In the genomic region with DNA sequence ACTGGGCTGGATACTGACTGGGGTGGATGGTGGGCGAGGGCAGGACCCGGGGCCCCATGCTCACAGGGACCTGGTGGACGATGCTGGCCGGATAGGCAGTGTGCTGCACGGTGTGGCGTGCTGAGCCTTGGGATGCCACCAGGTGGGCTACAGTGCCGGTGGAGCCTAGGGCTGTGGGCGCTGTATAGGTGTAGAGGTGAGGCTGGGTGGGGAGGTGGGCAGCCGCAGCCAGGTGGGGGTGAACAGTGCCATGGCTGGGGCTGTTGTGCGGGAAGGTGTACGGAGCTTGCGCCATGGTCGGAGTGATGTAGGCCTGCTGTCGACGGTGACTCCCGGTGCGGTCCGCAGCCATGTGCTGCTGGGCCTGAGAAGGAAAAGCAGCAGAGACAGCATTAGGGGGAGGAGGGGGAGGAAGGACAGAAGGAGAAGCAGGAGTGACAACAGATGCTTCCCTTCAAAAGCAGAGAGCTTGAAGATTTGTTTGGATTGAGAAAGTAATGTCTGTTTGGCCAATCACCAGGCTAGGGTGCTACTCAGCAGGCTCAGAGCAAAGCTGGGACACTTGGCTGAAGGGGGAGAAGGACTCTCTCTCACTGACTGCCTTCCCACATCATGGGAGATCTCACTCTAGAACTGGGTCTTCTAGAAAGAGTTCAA, we compare ENCODE assay signal across 15 mouse cellular contexts. TPM values are rescaled to one million over a fixed set of nuclear protein-coding genes. Genes with fewer than 3 reads are reported as not detected.
DNase-seq lines count a peak whose midpoint lies in the region; ATAC-seq lines count a peak whose summit lies in the region.
"Had no signal": no experiment of that assay in that cellular context is flagged by ENCODE, and none has a peak within 500 bp of the region (broad histone marks: within the 10 kb centered on the region; RNA-seq: fewer than 3 reads in every experiment).

No protein-coding gene starts in this region.

- ATAC-seq in lung, embryonic 15.5 days (ENCODE audit: borderline replicate concordance, extremely low read depth, low FRiP score, low TSS enrichment), result peak; percentile 73; the same call in 1 of the 2 replicates
- ATAC-seq in forebrain, embryonic 14.5 days, result peak; percentile 18; the same call in 1 of the 2 replicates
- no peak for ATAC-seq in inflammation-experienced regulatory T-cells, adult 6 months
- ATAC-seq in granulocyte monocyte progenitor cell, adult 5-6 weeks (replicated peaks; ENCODE audit: poor library complexity, severe bottlenecking), result no peak
- ATAC-seq: hindbrain, embryonic 16.5 days had no signal

- H3K4me2 ChIP-seq in lung, embryonic 15.5 days, result no peak overlapping the region
- no peak overlapping the region for H3K4me2 ChIP-seq in forebrain, embryonic 14.5 days (ENCODE audit: low read length)
- H3K4me2 ChIP-seq: heart, embryonic 11.5 days; liver, embryonic 13.5 days had no signal

- peak overlapping the region; percentile 42 for H3K27ac ChIP-seq in lung, embryonic 15.5 days
- no peak overlapping the region for H3K27ac ChIP-seq in forebrain, embryonic 14.5 days (ENCODE audit: low read depth, low read length)
- H3K27ac ChIP-seq: left cerebral cortex, adult 2 months; liver, embryonic 13.5 days had no signal

- no peak overlapping the region for H3K4me3 ChIP-seq in lung, embryonic 15.5 days
- H3K4me3 ChIP-seq in forebrain, embryonic 14.5 days (ENCODE audit: low read depth, low read length), result no peak overlapping the region
- H3K4me3 ChIP-seq: left cerebral cortex, adult 2 months; liver, embryonic 13.5 days had no signal

- peaks cover 55% of the 10 kb centered on the region for H3K36me3 ChIP-seq in lung, embryonic 15.5 days
- peaks cover 84% of the 10 kb centered on the region for H3K36me3 ChIP-seq in forebrain, embryonic 14.5 days (ENCODE audit: control insufficient read depth, insufficient read depth, low read length)

- peaks cover 13% of the 10 kb centered on the region for H3K4me1 ChIP-seq in lung, embryonic 15.5 days
- no peaks in the 10 kb centered on the region for H3K4me1 ChIP-seq in forebrain, embryonic 14.5 days (ENCODE audit: control insufficient read depth, insufficient read depth, low read length)
- H3K4me1 ChIP-seq: liver, embryonic 13.5 days had no signal

- DNase-seq in heart, adult 11 months, result peak; percentile 90
- DNase-seq in heart, postnatal 25 days (ENCODE audit: low spot score), result no peak
- DNase-seq in lung, adult 18-20 months, result no peak
- DNase-seq in forebrain, embryonic 14.5 days (ENCODE audit: low spot score), result peak; percentile 25
- peak; percentile 53 for DNase-seq in lung, postnatal 36 days
- DNase-seq: adrenal gland, postnatal 14 days; cerebellum, adult 18-20 months; liver, embryonic 13.5 days; thymus, postnatal 36 days had no signal

- 79% methylated on average over 18 of the region's 18 CpGs for WGBS in lung, embryonic 15.5 days
- WGBS in forebrain, embryonic 14.5 days, result 95% methylated on average over 18 of the region's 18 CpGs

- no peaks in the 10 kb centered on the region for H3K27me3 ChIP-seq in lung, embryonic 15.5 days
- H3K27me3 ChIP-seq in forebrain, embryonic 14.5 days (replicated peaks; ENCODE audit: control insufficient read depth, insufficient read depth, low read length), result no peaks in the 10 kb centered on the region
- H3K27me3 ChIP-seq: liver, embryonic 13.5 days had no signal

- no peaks in the 10 kb centered on the region for H3K9me3 ChIP-seq in lung, embryonic 15.5 days
- H3K9me3 ChIP-seq in forebrain, embryonic 14.5 days (replicated peaks; ENCODE audit: control insufficient read depth, low read length), result no peaks in the 10 kb centered on the region
- H3K9me3 ChIP-seq: liver, embryonic 13.5 days had no signal

- intact Hi-C loops in heart, postnatal 25 days (cut with DNase I), result loop anchor here (5.0 kb wide), 2 partner anchors 101 to 206 kb away; no protein-coding TSS in a partner anchor

- no peak overlapping the region for H3K9ac ChIP-seq in lung, embryonic 15.5 days
- H3K9ac ChIP-seq in forebrain, embryonic 14.5 days (ENCODE audit: low read length), result no peak overlapping the region
- H3K9ac ChIP-seq: liver, embryonic 13.5 days had no signal

RNA-seq across cellular contexts. Expression of a gene that starts 35.5 kb away (rescaled TPM):
- total RNA-seq in heart, postnatal 25 days (2021), result 1 to 10 TPM; 1.6 to 1.7 TPM
- 1.0 and 1.4 TPM in 2 replicates for polyA plus RNA-seq in lung, embryonic 15.5 days (2015; fragmentation: Nextera tagmentation; extraction: Ambion mirVana)
- polyA plus RNA-seq in forebrain, embryonic 14.5 days (2014; fragmentation: Nextera tagmentation; extraction: Ambion mirVana), result 8.8 and 9.3 TPM in 2 replicates
- polyA plus RNA-seq in inflammation-experienced regulatory T-cells, adult 6 months (2017; shearing (Covaris generic)), result under 1 TPM in 1 of 3 experiments, not detected in 2; 0.25 TPM
- total RNA-seq in granulocyte monocyte progenitor cell, adult 5-6 weeks (2014; fragmentation: Nextera tagmentation), result 0.45 TPM in 1 of 2 replicates, not detected in the other
- total RNA-seq in granulocyte monocyte progenitor cell, adult 5-6 weeks (2017), result not detected in 2 replicates

Comparison
In these comparisons a context has a peak if more than half of its experiments do, and no peak if none do; other contexts are left out.
1. DNase-seq: peak in heart, adult 11 months (single experiment), forebrain, embryonic 14.5 days (single experiment) and lung, postnatal 36 days (single experiment); none in heart, postnatal 25 days (single experiment) and lung, adult 18-20 months (0 of 2).
2. ATAC-seq: peak in lung, embryonic 15.5 days (single experiment) and forebrain, embryonic 14.5 days (single experiment); none in inflammation-experienced regulatory T-cells, adult 6 months (single experiment) and granulocyte monocyte progenitor cell, adult 5-6 weeks (single experiment).